Mouse (Mus musculus) neural tube, embryonic 10.5 days (tissue): ENCODE data around the gene Pdss2.

Experiments
- DNase-seq: peaks from one replicate; pipeline ENCODE4 v3.0.0-alpha.2; 2017; ENCODE audit warnings: low spot score; ENCODE audit errors: extremely low spot score

The Pdss2 gene

DNA sequence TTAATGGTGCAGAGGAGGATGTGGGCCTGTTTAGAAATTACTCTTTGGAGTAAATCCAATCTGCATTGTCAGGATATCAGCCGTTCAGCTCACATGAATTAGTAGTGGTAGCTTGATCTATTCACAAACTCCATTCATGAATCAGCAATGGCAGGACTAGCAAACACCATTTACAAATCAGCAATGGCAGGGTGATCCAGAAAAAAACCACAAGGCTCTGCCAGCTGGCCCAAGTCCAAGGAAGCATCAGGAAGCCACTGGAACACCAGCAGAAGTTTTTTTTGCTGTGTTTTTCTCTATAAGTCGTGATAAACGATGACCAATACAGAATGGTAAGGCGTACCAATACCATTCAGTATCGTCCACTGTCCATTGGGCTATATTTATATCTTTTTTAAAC, 209.3 kb downstream of the Pdss2 start:
- DNase-seq, result no peak

DNA sequence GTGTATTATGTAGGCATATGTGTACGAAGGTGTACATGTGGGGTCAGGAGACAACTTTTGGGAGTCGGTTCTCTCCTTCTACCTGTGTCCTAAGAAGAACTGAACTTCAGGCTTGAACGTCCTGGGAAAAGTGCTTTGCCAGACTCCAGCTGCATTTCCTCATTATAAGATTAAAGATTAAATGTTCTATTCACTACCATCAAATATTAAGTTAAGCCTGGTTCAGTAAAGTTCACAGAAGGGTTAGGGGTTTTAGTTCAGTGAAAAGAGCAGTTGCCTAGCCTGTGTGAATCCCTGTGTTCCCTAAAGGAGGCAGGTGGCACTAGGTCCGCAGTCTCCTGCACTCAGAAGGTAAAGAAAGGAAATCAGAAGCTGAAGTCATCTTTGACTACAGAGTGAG, 213.0 kb downstream of the Pdss2 start:
- DNase-seq, result no peak

DNA sequence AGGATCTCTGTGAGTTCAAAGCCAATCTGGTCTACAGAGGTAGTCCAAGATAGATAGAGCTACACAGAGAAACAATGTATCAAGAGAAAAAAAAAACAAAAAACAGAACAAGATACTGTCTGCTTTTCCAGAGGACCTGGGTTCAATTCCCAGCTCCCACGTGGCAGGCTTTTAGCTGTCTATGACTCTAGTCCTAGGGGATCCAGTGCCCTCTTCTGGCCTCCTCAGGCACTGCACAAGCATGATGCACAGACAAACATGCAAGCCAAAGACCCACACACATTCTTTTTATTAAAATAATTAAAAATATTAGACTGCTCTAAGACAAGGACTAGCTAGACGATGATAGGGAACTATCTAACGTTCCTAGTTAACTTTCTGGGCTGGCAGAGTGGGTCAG, 214.5 kb downstream of the Pdss2 start:
- DNase-seq, result no peak

DNA sequence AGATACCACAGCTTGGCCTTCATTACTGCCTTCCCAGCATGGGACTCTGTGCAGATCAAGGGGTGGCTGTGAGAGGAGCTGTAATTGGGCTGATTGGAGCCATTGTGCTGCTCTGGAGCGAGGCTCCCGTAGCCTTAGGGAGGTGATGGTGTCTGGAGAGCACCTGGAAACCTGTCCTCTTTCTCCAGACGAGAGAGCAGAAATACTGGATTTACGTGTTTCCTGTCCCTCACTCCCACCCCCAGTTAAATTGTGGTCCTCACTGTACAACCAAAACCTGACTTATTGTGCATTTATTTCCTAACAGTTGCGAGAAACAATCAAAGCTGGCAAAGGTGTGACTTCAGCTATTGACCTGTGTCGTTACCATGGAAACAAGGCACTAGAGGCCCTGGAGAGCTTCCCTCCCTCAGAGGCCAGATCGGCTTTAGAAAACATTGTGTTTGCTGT, 218.2 kb downstream of the Pdss2 start:
- DNase-seq, result peak; percentile 40

DNA sequence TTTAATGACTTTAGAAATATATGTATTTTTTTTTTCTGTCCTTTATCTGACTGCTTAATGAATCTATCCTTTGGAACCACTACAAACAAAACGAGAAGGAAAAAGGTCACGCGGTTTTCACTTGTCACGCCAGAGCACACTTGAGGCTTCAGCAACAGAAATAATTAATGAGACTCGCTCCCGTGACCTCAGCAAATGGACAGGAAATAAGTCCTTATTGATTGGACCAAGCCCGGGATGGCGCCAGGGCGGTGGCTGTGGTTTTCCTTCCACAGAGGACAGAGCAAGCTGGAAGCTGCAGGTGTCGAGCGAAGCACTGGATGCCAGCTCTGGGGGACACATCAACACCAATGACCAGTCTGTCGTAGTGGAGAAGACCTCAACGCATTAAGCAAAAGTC, 218.8 kb downstream of the Pdss2 start:
- peak; percentile 40 for DNase-seq

DNA sequence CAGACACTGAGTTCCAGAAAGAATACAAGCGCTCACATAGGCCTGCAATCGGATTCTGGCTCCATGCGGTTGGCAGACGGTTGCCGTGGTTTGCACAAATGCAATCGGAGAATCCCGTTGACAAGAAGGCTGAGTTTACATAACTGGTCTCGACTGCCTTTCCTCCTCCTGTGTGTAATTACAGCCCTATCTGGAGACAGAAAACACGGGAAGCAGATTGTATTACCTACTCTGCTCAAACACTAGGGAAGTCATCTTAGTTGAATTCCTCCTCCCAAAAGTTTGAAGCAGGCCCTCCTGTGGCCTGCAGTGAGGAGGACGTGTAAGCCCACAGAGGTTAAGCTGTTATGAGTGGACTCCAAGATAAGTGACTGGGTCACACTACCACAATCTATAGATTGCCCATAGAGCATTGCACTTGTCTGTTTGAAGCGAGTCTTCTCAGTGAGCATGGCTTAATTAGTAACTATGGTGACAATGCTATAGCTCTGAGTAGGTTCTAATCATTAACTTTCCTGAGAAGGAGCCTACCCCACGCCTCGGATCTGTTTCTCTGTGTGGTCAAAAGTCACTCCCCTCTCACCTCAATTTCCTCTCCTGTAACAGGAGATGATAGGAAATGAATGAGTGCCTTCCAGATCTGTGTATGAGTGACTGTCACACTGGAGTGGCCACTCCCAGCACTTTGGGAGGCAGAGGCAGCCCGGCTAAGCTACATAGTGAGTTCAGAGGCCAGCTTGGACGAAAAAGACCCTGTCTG, 219.9 kb downstream of the Pdss2 start:
- DNase-seq, result no peak

DNA sequence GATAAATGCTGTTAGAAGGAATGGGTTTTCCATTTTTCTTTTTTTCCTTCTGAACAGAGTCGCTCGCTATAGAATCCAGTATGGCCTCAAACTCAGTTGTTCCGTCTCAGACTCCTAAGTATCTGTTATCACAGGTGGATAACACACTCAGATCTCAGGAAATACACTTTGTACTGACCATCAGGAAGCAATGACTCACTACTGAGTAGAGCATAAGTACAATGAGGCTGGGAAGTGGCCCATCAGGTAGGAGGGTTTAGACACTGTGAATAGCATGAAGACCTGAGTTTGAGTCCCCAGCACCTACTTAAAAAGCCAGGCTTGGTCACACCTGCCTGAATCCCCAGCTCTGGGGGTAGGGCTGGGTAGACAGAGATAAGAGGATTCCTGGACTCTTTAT, 227.4 kb downstream of the Pdss2 start:
- no peak for DNase-seq

DNA sequence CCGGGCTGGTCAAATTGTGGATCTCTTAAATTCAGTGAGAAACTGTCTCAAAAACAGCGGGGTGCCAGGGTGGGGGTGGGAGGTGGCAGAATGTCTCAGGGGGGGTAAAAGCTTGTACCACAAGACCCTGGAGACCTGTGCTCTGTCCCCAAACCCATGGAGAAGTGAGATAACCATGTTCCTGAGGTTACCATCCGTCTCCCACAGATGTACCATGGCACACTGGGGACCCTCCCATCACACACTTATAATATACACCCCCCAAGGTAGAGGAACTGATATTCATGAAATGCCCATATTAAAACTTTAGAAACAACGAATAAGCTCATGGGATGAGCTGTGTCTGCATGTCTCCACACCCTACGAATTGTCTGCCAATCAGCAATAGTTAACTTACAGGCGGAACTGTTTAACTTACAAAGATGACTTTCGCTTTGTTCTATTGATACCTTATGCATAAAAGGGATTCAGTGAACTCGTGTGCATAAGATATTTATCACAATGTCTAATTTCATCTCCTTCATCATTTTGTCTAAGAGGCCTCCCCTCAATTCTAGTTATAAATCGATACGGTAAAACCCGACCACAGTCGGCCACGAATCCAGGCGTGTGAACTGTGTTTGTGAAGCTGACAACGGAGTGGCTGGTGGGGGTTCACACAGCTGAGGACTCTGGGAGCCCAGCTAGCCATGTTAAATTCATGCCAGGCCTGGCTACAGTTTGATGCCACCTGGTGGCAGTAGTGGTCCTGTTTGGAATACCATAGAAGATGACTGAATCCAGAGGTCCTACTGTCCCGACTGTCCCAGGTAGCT, 230.8 kb downstream of the Pdss2 start:
- peak; percentile 71 for DNase-seq

DNA sequence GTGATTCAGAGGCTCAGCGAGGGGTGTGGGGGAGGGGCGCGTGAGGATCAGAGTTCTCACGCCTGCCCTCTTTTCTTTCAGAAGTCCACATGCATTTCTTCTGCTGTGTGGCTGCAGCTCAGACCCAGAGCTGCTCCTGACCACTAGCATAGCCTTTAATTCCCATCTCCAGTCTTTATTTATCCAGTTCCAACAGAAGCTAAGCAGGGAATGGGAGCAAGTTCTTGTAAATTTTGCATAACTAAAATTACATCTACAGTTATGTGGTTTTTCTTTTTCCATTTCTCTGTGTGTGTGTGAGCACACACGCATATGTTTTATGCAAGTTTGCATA, 231.3 kb downstream of the Pdss2 start:
- DNase-seq, result no peak

DNA sequence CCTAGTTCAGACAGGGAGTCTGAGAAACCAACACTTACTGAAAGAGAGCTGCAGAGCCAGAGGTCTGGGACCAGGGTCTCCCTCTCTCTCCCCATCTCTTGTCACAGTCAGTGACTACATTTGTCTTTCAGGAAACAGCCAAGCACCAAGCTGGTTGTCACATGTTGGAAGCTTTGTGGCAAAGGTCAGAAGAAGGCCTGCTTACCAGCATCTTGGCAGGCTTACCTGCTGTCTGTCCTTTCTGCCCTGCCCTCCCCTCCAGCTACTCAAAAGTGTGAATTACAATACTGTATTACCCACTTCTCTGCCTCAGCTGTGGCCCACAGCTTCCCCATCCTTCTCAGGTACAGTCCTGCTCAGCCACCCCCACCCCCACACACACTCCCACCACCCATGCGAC, 232.9 kb downstream of the Pdss2 start:
- no peak for DNase-seq

DNA sequence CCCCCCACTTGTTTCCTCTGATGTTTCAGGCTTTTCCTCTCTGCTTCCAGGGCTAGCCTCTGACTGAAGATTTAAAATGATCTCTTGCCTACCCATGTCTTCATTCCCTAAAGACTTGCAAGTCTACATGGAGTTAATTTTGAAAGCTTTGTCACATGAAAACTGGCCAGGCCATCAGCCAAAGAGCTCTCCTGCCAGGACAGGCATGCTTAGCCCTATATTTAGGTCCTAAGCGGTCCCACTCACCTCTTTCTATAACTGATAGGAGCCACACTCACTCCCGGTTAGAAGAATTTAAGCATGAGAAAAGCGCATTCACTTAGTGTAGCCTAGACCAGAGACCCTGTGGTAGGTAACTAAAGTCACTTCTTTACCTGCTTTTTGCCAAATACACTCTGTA, 233.4 kb downstream of the Pdss2 start:
- no peak for DNase-seq

DNA sequence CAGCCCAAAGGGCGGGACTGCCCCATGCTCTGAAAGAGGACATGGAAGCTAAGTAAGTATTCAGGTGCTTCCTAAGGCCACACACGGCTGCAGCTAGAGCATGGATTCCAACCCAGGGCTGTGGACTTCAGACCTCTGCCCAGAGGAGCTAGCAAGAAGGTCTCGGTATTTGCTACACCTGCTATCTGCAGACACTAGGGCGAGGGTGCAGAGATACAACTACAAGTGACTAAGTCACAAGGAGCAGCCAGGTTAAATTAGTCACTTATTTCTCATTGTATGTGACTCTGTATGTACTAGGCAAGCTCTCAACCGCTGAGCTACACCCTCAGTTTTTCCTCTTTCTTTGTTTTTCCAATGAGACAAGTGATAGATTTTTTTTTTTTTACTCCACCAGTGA, 241.5 kb downstream of the Pdss2 start:
- DNase-seq, result no peak

DNA sequence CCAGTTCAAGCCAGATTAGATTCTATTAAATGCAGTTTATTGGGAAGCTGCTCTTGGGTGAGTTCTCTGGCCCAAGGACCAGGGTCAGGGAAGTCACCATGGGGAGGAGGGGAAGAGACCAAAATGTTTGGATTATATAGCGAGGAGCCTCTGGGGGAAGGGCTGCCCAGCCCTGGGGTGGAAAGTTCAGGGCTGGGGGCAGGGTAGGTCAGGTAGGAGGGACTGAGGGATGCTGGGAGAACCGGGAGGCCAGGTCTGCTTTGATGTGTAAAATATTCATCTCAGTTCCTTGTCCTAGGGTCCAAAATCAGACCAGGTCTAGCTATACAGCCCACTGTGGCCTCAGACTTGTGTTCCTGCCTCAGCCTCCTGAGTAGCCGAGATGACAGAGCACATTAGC, 241.9 kb downstream of the Pdss2 start:
- DNase-seq, result no peak

DNA sequence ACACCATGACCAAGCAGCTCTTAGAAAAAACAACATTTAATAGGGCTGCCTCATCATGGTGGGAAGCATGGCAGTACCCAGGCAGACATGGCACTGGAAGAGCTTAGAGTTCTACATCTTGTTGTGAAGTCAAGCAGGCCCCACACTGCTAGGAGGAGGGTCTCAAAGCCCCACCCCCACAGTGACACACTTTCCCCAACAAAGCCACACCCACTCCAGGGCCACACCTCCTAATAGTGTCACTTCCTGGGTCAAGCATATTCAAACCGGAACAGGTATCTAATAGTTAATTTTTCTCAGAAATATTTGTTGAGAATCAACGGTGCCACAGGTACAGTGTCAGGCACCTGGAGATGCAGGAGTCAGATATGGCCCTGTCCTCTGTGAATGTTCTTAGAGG, 244.9 kb downstream of the Pdss2 start:
- DNase-seq, result no peak

DNA sequence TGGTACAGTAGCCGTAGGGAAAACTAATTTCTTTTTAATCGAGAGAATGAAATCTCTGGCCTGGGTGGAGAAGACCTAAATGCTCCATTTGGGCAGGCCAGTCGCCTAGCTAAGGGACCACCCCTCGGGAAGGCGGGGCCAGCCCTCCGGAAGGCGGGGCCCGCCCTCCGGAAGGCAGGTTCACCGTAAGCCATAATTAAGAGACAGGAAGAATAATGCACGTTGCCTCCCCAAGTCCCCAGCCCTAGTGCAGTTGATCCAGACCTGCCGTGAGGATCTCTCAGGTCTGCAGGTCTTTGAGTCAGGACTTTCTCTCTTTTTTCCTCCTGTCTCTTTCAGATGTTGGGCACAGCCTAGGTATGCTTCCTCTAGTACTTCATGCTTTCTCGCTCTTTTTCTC, 246.4 kb downstream of the Pdss2 start:
- no peak for DNase-seq

DNA sequence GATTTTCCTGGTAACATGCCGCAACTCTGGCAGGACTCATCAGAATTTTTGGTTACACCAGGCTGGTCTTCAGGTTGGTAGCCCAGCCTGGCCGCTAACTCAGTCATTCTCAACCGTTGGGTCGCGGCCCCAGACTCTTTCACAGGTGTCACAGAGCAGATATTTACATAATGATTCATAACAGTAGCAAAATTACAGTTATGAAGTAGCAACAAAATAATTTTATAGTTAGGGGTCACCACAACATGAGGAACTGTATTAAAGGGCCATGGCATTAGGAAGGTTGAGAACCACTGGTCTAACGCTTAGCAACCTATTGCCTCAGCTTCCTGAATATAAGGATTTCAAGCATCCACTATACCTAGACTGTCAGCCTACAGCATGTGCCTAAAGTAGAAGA, 247.0 kb downstream of the Pdss2 start:
- no peak for DNase-seq

DNA sequence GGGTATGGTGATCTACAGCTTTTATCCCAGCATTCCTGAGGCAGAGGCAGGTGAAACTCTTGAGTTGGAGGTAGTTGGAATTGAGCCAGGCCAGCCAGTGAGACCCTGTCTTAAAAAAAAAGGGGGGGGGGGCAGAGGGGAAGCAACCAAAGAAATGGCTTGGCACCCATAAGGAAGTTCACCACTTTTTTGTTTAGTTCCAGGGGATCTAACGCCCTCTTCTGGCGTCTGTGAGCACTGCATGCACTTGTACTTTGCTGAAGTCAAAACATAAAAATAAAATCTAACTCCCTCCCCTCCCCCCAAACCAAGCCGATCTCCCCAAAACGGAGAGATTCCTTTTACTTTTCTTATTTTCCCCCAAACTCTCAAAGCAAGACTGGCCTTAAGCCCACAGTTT, 254.1 kb downstream of the Pdss2 start:
- DNase-seq, result no peak

DNA sequence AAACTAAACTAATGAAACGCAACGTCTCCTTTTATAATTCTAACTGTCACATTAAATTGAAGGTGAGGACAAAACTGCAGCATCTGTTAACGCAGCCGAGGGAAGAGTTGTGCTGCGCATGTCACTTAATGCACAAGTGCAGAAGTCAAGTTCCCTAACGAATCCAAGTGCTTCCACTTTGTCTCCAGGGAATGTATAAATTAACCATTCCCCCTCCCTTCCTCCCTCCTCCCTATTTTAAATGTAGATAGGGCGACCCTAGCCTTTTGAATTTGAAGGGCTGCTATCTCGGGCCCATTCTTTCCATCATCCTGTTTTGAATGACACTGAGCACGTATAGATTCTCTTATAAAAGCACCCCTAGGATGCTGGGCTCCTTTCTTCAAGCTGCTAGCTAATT, 256.2 kb downstream of the Pdss2 start:
- no peak for DNase-seq

DNA sequence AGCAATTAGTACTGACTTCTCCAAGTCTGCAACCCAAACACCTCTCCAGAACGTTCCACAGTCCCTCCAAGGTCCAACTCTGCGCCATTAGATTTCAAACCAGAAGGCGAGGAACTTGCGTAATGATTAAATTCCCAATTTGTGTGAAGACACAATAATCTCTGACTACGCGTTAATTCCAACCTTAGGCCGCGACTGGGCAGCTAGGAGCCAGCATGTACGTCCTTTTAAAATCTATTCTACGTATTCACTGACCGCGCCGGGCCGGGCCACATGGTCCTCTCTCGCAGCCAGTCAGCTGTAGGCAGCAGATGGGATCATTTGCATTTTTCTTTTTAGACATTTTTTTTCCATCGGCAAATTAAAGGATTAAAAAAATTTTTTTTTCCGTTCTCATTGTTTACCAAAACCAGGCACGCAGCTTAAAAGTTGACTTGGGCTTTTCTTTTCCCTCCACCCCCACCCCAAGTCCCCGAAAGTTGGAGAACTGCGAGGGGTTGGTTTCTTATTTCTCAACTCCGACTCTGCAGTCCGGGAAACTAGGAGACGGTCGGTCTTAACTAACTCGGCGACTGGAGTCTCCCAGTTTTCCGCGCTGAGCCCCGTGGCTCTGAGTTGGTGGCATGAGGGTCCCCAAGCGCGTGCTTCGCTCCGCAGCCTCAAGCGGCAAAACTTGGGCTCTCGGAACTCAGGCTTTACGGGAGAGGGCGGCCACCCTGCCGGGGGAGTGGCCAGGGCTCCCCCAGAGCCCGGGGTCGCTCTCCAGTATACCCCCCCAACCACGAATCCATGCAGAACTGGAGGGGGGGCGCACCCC, 256.8 kb downstream of the Pdss2 start:
- peak; percentile 74 for DNase-seq

DNA sequence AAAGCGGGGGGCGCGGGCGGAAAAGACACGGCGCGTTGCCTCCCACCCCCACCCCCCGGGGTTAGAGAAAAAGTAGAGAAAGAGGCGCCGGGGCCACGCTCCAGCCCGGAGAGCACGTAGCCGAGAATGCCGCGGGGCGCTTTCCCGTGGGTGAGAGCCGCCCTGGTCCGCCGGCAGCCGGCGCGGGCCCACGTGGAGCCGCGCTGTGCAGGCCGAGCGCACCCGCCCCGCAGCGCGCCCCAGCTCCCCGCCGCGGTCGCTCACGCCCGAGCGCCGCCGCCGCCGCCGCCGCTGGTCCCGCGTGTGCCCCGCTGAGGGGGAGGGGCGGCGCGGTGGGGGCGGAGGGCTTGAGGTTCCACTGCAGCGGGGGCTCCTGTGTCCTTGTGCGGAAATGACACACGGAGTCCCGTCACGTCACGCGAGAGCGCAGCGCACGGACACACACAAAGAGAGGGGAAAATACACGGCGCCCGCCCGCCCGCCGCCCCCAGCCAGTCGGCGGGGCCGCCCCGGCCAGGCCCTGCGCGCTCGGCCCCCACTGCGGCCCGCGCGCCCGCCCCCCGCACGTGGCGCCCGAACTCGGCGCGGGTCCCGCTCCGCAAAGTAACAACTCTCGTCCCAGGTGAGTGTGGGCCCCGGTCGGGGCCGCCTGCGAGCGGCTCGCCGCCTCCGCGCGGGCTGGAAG, 257.6 kb downstream of the Pdss2 start, which contains the start of gene Bend3:
Bend3 (plus strand) TSS at position 81 of the 685 bp plus-strand sequence.
- DNase-seq, result no peak

DNA sequence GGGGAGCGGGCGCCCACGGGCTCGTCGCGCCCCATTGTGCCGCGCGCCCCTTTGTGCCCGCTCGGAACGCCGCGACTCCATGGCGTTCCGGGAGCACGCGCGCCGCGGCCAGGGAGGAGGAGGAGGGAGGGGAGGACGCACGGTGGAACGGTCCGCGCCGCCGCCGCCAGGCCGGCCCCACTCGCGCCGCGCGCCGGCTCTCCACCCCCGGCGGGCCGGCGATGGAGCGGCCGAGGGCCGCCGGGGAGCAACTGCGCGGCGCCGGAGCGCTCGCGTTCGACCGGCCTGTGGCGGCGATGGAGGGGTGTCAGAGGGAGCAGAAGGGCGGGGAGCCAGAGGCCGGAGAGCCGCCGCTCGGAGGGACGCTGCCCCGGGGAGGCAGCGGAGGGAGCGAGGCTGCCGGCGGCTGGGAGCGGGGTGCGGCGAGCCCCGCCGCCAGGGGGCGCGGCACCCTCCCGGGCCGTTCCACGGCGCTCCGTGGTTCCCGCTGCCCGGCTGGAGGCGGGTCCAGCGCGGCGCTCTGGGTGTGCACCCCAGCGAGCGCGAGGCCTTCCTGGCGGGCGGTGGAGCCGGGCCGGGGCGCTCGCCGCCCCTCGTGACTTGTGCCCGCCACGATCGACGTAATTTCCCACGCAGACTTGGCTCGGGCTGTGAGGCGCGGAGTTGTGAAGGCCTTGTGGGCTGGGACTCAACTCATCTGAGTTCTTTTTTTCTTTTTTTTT, 258.3 kb downstream of the Pdss2 start:
- peak; percentile 84 for DNase-seq
